Mouse (Mus musculus) midbrain, embryonic 11.5 days (tissue): ENCODE data around the gene Zfp663. TPM values are rescaled to one million over a fixed set of nuclear protein-coding genes. Genes with fewer than 3 reads are reported as not detected.

Experiments
- ATAC-seq: fragments of 200-750 bp; cut with Nextera tagmentation; 2 replicates; pipeline ENCODE4 v1.8.0; 2017; ENCODE audit warnings: moderate TSS enrichment, moderate library complexity; ENCODE audit not compliant: low FRiP score
- DNase-seq: peaks from one replicate; pipeline ENCODE4 v3.0.0; 2015; ENCODE audit warnings: low spot score; ENCODE audit errors: missing footprints
- H3K27ac ChIP-seq: fragments of 300-500 bp; sonication (generic); 2 replicates; pipeline ENCODE4 v1.5.1; 2014; ENCODE audit warnings: low read depth, low read length
- H3K27me3 ChIP-seq: fragments of 300-500 bp; sonication (generic); 2 replicates; pipeline ENCODE4 v1.6.1; 2014; ENCODE audit warnings: mild to moderate bottlenecking, low read length, moderate library complexity, mixed read lengths; ENCODE audit not compliant: control insufficient read depth, insufficient read depth
- H3K36me3 ChIP-seq: fragments of 300-500 bp; sonication (generic); 2 replicates; pipeline ENCODE4 v1.6.1; 2014; ENCODE audit warnings: mild to moderate bottlenecking, low read length, moderate library complexity, mixed read lengths; ENCODE audit not compliant: control insufficient read depth, insufficient read depth
- H3K4me1 ChIP-seq: fragments of 300-500 bp; sonication (generic); 2 replicates; pipeline ENCODE4 v1.6.1; 2014; ENCODE audit warnings: low read length; ENCODE audit not compliant: control insufficient read depth, insufficient read depth
- H3K4me2 ChIP-seq: fragments of 300-500 bp; sonication (generic); 2 replicates; pipeline ENCODE4 v1.6.1; 2014; ENCODE audit warnings: mild to moderate bottlenecking, moderate library complexity
- H3K4me3 ChIP-seq: fragments of 300-500 bp; sonication (generic); 2 replicates; pipeline ENCODE4 v1.5.1; 2014; ENCODE audit warnings: low read depth, low read length
- H3K9ac ChIP-seq: fragments of 300-500 bp; sonication (generic); 2 replicates; pipeline ENCODE4 v1.6.1; 2014; ENCODE audit warnings: low read length
- H3K9me3 ChIP-seq: fragments of 300-500 bp; sonication (generic); 2 replicates; pipeline ENCODE4 v1.6.1; 2016; ENCODE audit warnings: low read length; ENCODE audit not compliant: control insufficient read depth
- WGBS: fragments of 180-500 bp; shearing (Covaris S2); extraction: QIAGEN DNeasy Blood & Tissue Kit; methylation state at CpG from one replicate; pipeline ENCODE4 v1.1.7; 2014; 5-methylcytosine and 5-hydroxymethylcytosine counted together
- polyA plus RNA-seq: library from polyadenylated mRNA; unstranded; fragments of >200 nt; fragmentation: Nextera tagmentation; extraction: Ambion mirVana; gene quantifications from 2 replicates; pipeline ENCODE4 v1.2.1, GENCODE M21; 2014

Zfp663 gene
- polyA plus RNA-seq, 1 experiment from 2014 or later = 10.1 TPM

GRCm38 (mm10) chr2:165398164-165398785 is 29.7 kb upstream of the Zfp663 start:
- WGBS = 47% methylated on average over 15 of the region's 15 CpGs

DNA sequence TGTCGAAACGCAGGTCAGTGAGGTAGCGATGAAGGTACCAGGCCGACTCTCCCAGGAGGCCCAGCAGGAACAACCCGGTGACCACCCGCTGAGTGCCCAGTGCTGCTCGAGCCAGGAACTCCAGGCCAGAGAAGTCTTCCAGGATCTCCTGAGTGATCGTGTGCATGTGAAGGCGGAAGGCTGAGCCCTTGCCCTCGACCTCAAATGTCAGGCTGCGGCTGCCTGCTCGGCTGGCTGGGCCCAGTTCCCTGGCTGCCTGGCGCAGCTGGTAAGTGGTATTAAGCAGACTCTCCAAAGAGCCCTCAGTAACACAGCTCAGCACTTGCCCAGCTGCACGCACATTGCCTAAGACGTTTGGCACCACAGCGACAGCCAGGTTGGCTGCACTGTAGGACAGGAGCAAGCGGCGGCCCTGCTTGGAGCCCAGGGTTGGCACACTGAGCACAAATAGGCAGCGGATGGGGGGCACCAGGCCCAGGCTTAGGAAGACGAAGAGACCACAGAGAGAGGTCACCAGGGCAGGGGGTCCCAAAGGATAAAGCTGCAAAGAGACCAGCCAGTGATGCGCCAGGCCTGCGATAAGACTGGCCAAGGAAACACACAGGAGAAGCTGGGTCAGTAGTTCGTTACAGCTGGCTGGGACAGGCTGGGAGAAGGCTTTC is 29.1 kb upstream of the Zfp663 start:
- DNase-seq = peak; percentile 86
- Histone ChIP-seq H3K4me2 (no peak overlapping the region), H3K27me3 (no peaks in the 10 kb centered on the region), H3K4me1 (0 out of 2 replicates have a peak, but pooled peaks cover 8% of the 10 kb centered on the region), H3K36me3 (no peaks in the 10 kb centered on the region), H3K9me3 (no peaks in the 10 kb centered on the region), H3K9ac (no peak overlapping the region), H3K27ac (no peak overlapping the region), H3K4me3 (no peak overlapping the region)
- 67% methylated on average over 23 of the region's 23 CpGs for WGBS
- ATAC-seq = no peak

More at GRCm38 (mm10) chr2:165398164-165398785, 29.7 kb upstream of the Zfp663 start:
- Histone ChIP-seq H3K4me2 (no peak overlapping the region), H3K36me3 (no peaks in the 10 kb centered on the region), H3K27ac (no peak overlapping the region), H3K4me3 (no peak overlapping the region), H3K9ac (no peak overlapping the region), H3K27me3 (no peaks in the 10 kb centered on the region), H3K4me1 (0 out of 2 replicates have a peak, but pooled peaks cover 8% of the 10 kb centered on the region), H3K9me3 (no peaks in the 10 kb centered on the region)
- ATAC-seq (0 out of 2 replicates have a peak, but pooled peaks have one; percentile 56), DNase-seq (no peak)

DNA sequence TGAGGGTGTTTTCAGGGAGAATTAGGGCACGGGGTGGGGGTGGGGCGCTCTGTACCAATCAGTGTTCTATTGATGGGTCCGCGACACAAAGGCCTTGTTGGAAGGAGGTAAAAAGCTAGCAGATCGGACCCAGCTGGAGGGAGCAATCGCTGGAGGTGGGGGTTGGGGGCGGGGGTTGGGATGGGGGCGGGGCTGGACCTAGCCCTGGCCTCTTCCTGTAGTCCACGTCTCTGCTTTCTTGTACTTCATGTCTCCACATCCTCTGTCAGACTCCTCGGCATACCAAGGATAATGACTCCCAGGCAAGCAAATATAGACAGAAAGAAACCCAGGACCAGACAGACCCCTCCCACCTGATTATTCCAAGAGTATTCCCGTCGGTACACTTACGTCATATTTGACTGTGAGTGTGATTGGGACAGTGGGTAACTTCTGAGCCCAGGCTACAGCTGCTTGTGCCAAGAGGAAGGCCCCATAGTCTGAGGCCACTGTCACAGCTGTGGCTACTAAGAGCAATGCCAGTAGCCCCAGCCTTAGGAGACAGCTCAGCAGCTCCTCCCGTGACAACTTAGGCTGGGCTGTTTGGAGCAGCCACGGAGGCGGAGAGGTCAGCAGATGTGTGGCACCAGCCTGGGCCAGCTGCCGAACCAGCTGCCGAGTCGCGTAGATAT is 28.4 kb upstream of the Zfp663 start:
- Histone ChIP-seq H3K27me3 (no peaks in the 10 kb centered on the region), H3K27ac (no peak overlapping the region), H3K4me2 (no peak overlapping the region), H3K9ac (no peak overlapping the region), H3K4me1 (0 out of 2 replicates have a peak, but pooled peaks cover 8% of the 10 kb centered on the region), H3K36me3 (no peaks in the 10 kb centered on the region), H3K4me3 (no peak overlapping the region), H3K9me3 (no peaks in the 10 kb centered on the region)
- 46% methylated on average over 20 of the region's 20 CpGs for WGBS
- DNase-seq (peak; percentile 62), ATAC-seq (peak; percentile 45)

GRCm38 (mm10) chr2:165392156-165392555 is 23.6 kb upstream of the Zfp663 start:
- Histone ChIP-seq H3K4me2 (no peak overlapping the region), H3K27ac (no peak overlapping the region), H3K27me3 (no peaks in the 10 kb centered on the region), H3K4me3 (no peak overlapping the region), H3K36me3 (no peaks in the 10 kb centered on the region), H3K4me1 (0 out of 2 replicates have a peak, but pooled peaks cover 8% of the 10 kb centered on the region), H3K9me3 (no peaks in the 10 kb centered on the region), H3K9ac (no peak overlapping the region)
- DNase-seq (no peak), ATAC-seq (no peak)
- WGBS = 91% methylated on average over 4 of the region's 4 CpGs

- 17% methylated on average over 8 of the region's 8 CpGs for WGBS
- no peak for DNase-seq
- Histone ChIP-seq H3K27me3 (no peaks in the 10 kb centered on the region), H3K36me3 (peaks cover 4% of the 10 kb centered on the region; the same call in 1 of the 2 replicates), H3K4me2 (no peak overlapping the region), H3K27ac (no peak overlapping the region), H3K4me3 (no peak overlapping the region), H3K9me3 (no peaks in the 10 kb centered on the region), H3K9ac (no peak overlapping the region), H3K4me1 (peaks cover 7% of the 10 kb centered on the region)
- no peak for ATAC-seq
These were observed 23.0 kb upstream of the Zfp663 start for GRCm38 (mm10) chr2:165391561-165391960.

DNA sequence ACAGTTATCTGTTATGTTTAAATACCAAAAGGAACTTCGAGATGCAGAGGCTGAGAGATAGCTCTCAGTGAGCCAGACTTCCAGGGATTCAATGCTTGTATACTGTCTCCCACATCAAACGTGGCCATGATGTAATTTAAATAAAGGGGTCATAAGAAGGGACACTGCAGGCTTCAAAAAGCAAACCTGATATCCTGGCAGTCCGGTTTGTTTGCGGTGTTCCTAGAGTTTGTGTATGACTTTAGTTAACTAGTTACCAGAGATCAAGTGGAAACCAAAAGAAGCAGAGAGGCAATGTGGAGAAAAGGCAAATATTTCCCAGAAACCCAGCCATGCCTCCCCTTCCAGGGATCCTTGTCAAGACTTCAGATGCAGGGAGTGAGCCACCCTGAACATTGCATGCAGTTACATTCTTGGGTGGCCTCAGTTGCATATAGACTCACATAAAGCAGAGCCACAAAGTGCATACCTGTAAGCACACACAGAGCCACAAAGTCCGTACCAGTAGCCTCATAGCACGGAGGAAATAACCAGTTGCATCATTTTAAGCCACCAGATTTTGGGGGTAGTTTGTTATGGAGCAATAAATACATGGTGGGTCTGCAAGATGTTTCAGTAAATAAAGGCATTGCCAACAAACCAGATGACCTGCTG is 20.9 kb upstream of the Zfp663 start:
- Histone ChIP-seq H3K27me3 (no peaks in the 10 kb centered on the region), H3K27ac (no peak overlapping the region), H3K4me3 (no peak overlapping the region), H3K4me1 (peaks cover 7% of the 10 kb centered on the region), H3K4me2 (no peak overlapping the region), H3K9ac (no peak overlapping the region), H3K9me3 (no peaks in the 10 kb centered on the region), H3K36me3 (peaks cover 16% of the 10 kb centered on the region)
- ATAC-seq = no peak
- WGBS = 82% methylated on average over 6 of the region's 6 CpGs
- no peak for DNase-seq

- Histone ChIP-seq H3K27me3 (no peaks in the 10 kb centered on the region), H3K4me1 (peaks cover 7% of the 10 kb centered on the region), H3K27ac (peak within 1 kb of the TSS; percentile 86), H3K4me3 (peak within 1 kb of the TSS; percentile 82), H3K9ac (peak within 1 kb of the TSS; percentile 95), H3K4me2 (peak within 1 kb of the TSS; percentile 70), H3K9me3 (no peaks in the 10 kb centered on the region), H3K36me3 (peaks cover 30% of the 10 kb centered on the region)
- DNase-seq = peak; percentile 100
- ATAC-seq = peak; percentile 90
- under 1% methylated on average over 40 of the region's 40 CpGs for WGBS
These were observed 19.4 kb upstream of the Zfp663 start, which contains the start of gene Zfp334 for GRCm38 (mm10) chr2:165387844-165388495. Gene Zfp334 (minus strand): TSS chr2:165388259.

- Histone ChIP-seq H3K27me3 (no peaks in the 10 kb centered on the region), H3K4me2 (peak overlapping the region; percentile 70), H3K9ac (peak overlapping the region; percentile 95), H3K4me1 (peaks cover 7% of the 10 kb centered on the region), H3K4me3 (peak overlapping the region; percentile 82), H3K27ac (peak overlapping the region; percentile 86), H3K36me3 (peaks cover 36% of the 10 kb centered on the region), H3K9me3 (no peaks in the 10 kb centered on the region)
- peak; percentile 92 for DNase-seq
- 4% methylated on average over 4 of the region's 4 CpGs for WGBS
- no peak for ATAC-seq
These were observed 18.8 kb upstream of the Zfp663 start for GRCm38 (mm10) chr2:165387370-165387769.
